In the genomic region with DNA sequence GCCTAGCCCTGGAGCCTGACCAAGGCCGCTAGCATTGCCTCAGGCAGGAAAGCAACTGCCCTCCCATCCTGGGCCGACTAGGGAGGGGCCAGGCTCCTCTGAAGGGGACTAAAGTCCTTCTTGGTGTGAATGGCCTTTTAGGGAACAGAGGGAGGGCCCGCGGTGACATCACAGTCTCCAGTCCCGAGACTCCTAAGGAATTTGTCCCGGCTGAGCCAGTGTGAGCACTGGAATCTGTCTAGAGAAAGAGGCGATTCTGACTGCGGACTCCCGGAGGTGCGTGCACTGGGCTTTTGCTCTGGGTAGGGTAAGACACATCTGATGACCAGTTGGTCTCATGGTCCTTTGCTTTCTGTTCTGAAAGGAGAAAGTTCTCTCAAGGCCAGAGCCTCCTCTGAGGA, we compare ENCODE assay signal across 8 mouse cellular contexts.
A peak's percentile ranks its signal among the peaks of the same experiment; 100 is the strongest.
DNase-seq lines count a peak whose midpoint lies in the region; ATAC-seq and TF ChIP-seq lines count a peak whose summit lies in the region.

No protein-coding gene starts in this region.

- H3K36me3 ChIP-seq in megakaryocyte, embryonic 14.5 days (replicated peaks; ENCODE audit: low read length) = peaks cover under 1% of the 10 kb centered on the region
- peaks cover 8% of the 10 kb centered on the region for H3K36me3 ChIP-seq in heart, embryonic 13.5 days
- 0 out of 2 replicates have a peak, but pooled peaks cover 3% of the 10 kb centered on the region for H3K36me3 ChIP-seq in kidney, postnatal 0 days (ENCODE audit: insufficient read depth, low read length)

- no peak for ATAC-seq in megakaryocyte, adult 5-6 weeks (ENCODE audit: poor library complexity, severe bottlenecking)
- peak; percentile 71; the same call in 1 of the 2 replicates for ATAC-seq in heart, embryonic 13.5 days (ENCODE audit: extremely low read depth, insufficient number of reproducible peaks, low FRiP score, low TSS enrichment)
- ATAC-seq in kidney, postnatal 0 days (replicated peaks; ENCODE audit: low FRiP score, low read depth) = peak; percentile 92

- H3K27me3 ChIP-seq in megakaryocyte, embryonic 14.5 days (replicated peaks) = no peaks in the 10 kb centered on the region
- H3K27me3 ChIP-seq in heart, embryonic 13.5 days (replicated peaks) = no peaks in the 10 kb centered on the region
- no peaks in the 10 kb centered on the region for H3K27me3 ChIP-seq in kidney, postnatal 0 days (ENCODE audit: insufficient read depth, low read length)

- peak overlapping the region; percentile 95 for H3K27ac ChIP-seq in heart, embryonic 13.5 days (replicated peaks)
- peak overlapping the region; percentile 83 for H3K27ac ChIP-seq in kidney, postnatal 0 days

- peak overlapping the region; percentile 91 for H3K9ac ChIP-seq in heart, embryonic 13.5 days
- H3K9ac ChIP-seq in kidney, postnatal 0 days (ENCODE audit: low read depth, low read length) = peak overlapping the region; percentile 53

- WGBS in heart, embryonic 13.5 days = 4% methylated on average over 10 of the region's 10 CpGs
- WGBS in kidney, postnatal 0 days = 4% methylated on average over 10 of the region's 10 CpGs

- H3K4me2 ChIP-seq in heart, embryonic 13.5 days = peak overlapping the region; percentile 82
- H3K4me2 ChIP-seq in kidney, postnatal 0 days (ENCODE audit: low read length) = peak overlapping the region; percentile 54

- no peak for TF ChIP-seq CTCF in kidney, postnatal 0 days (IDR thresholded peaks at IDR 0.05; ENCODE audit: low read depth)

- peak overlapping the region; percentile 89 for H3K4me3 ChIP-seq in megakaryocyte, embryonic 14.5 days (replicated peaks)
- peak overlapping the region; percentile 58 for H3K4me3 ChIP-seq in heart, embryonic 13.5 days
- peak overlapping the region; percentile 34 for H3K4me3 ChIP-seq in kidney, postnatal 0 days (replicated peaks; ENCODE audit: low read depth, low read length)

- no peaks in the 10 kb centered on the region for H3K9me3 ChIP-seq in megakaryocyte, embryonic 14.5 days
- no peaks in the 10 kb centered on the region for H3K9me3 ChIP-seq in heart, embryonic 13.5 days
- no peaks in the 10 kb centered on the region for H3K9me3 ChIP-seq in kidney, postnatal 0 days (replicated peaks; ENCODE audit: low read length)

- DNase-seq in fibroblast of lung, adult 2 months (ENCODE audit: low read depth) = peak; percentile 60
- DNase-seq in kidney, postnatal 0 days (ENCODE audit: low spot score) = peak; percentile 97
- DNase-seq in lung, postnatal 25 days (ENCODE audit: low spot score) = peak; percentile 95
- DNase-seq in skeletal muscle tissue, adult 2 months (ENCODE audit: low read depth, low spot score) = peak; percentile 76
- DNase-seq in thymus, postnatal 4 days = no peak

- peaks cover 43% of the 10 kb centered on the region for H3K4me1 ChIP-seq in megakaryocyte, embryonic 14.5 days
- peaks cover 87% of the 10 kb centered on the region for H3K4me1 ChIP-seq in heart, embryonic 13.5 days
- H3K4me1 ChIP-seq in kidney, postnatal 0 days (replicated peaks; ENCODE audit: insufficient read depth, low read length) = peaks cover 30% of the 10 kb centered on the region

Comparison
In these comparisons a context has a peak if more than half of its experiments do, and no peak if none do; other contexts are left out.
1. H3K4me3 ChIP-seq: peak in every context shown above with its lines; median percentile 89 in megakaryocyte, embryonic 14.5 days; 58 in heart, embryonic 13.5 days; 34 in kidney, postnatal 0 days.